Mouse (Mus musculus) thymus, postnatal 36 days (tissue): ENCODE data around the gene Rab13.
"Not testable (repeated sequence)": the region's sequence is repeated elsewhere in the genome, so short reads cannot be mapped to it uniquely, and the experiment has no call there.

ENCODE experiments used
- DNase-seq, 2 experiments: peaks; one replicate each; pipeline ENCODE4 v3.0.0; 2022; ENCODE audit warnings: mixed read lengths in 2 of 2

The Rab13 gene

GRCm38 (mm10) chr3:90231075-90231474 lies 17.6 kb downstream of the Rab13 start:
- no peak for DNase-seq

DNA sequence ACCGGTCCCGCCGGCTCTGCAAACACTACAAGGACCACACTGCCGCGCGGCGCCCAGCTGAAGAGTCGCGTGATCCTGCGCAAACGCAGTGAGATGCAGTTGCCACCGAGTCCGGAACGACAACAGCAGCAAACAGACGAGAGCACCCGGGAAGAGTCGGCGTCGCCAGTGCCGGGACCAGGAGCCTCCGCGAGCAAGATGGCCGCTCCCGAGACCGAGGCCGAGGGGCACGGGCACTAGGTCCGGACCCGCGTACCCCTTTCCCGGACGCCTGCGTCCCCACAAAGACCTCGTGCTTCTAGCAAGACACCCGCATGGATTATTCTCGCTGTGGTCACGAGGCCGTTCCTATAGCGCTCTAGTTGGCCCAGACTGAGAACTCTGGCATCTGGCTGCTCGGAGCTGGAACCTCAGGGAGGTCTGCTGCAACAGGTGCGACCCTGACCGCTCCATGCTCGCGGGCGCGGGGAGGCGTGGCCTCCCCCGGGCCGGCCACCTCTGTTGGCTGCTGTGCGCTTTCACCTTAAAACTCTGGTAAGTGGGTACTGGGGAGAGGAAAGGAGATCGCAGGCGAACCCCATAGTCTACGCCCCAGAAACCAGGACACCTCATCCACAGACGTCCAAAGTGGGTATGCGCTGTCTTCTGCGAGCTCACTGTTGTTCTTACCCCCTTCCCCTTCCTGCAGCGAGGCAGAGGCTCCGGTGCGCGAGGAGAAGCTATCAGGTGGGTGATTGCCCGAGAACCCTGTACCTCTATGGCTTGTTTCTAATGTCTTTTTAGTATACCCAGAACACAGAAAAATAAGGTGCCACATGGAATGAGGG lies 18.2 kb downstream of the Rab13 start, which contains the start of gene Jtb:
Gene Jtb (plus strand): TSS at position 91 of the 827 bp plus-strand sequence.
- peak; percentile 90 to 93 for DNase-seq

DNA sequence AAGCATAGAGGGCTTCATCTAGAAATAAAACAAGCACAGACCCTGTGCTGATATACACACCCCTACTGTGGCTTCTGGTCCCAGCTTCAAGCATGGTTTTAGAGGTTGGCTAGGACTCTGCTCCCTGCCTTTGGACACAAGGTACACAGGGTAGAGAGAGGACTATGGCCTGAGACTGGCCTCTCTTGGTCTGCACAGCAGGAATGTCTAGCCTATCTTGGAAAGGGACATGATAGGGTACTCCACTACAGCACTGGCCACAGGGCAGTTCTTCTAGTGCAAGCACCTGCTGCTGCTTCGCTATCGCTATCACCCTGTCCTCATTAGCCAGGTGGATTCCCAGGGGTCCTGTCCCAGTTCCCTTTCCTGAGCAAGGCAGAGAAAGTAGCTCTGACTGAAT lies 27.8 kb downstream of the Rab13 start:
- DNase-seq = no peak

DNA sequence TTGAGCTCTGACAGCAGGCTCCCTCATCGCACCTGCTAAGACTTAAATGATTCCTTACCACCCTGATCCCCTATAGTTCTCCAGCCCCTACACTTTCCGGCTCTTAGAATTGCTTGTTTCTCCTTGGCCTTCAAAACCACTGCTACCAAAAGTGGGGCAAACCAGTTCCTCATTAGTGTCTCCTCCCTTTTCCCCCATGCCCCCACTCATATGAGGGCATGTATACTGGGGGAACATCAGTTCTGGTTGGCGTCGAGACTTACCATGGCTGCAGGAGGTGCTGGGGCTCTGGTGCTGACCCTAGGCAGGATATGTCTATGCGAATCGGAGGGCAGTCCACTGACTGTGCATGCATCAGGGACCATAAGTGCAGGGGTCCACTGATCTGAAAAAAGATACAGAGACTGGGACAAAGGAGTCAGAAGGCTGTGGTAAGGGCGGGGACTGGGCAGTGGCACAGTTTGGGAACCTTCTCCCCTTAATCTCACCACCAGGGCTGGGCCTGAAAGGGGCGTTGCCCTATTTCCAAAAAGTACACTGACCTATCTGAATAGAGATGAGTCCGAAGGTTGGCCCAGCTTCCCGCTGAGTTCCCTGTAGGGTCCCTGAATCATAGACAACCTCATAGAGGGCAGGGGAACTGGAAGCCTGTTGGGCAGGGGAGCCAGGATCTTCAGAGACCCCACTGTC lies 28.3 kb downstream of the Rab13 start:
- no peak for DNase-seq

- no peak for DNase-seq
Measured at GRCm38 (mm10) chr3:90242984-90243775, 29.7 kb downstream of the Rab13 start, which contains the start of gene Creb3l4. Gene Creb3l4, minus strand, starts transcription at chr3:90243512.

- DNase-seq = no peak
Measured at GRCm38 (mm10) chr3:90245406-90245805, 31.9 kb downstream of the Rab13 start.

GRCm38 (mm10) chr3:90247630-90247959 lies 34.1 kb downstream of the Rab13 start:
- no peak for DNase-seq

DNA sequence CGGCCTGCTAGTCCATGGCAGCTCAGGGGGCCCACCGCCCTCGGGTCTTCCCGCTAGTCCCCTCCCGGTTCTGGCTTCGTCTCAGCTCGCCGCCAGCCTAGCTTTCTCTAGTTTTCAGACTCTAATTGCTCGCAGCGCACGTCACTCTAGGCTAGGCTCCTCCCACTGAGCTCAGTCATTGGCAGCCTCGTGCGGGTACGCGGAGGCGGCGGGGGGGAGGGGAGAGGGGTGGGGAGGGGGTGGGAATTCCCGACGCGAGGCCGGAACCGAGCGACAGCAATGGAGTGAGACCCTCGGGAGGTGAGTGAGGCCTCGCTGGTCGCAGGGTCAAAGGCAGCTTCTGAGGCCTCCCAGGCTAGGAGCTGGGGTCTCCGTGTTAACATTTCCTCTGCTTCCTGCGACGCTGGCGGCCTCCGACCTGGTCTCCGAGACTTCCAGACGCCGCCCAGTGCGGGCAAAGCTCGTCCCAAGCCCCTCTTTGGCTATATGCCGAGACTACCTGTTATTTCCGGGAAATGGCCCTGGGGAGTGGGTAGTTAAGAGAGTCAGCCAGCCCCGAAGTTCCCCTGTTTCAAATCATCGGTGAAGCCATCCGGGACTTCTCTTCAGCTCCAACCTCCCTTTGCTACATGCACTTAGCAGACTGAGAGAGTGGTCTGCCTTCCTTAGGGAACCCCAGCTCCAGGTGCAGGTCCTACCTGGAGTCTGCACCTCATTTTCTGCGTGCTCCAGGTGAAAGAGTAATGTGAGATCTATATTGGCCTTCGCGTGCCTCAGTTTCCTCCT lies 34.7 kb downstream of the Rab13 start, which contains the start of gene Slc39a1:
Gene Slc39a1 (plus strand): TSS at position 213 of the 786 bp plus-strand sequence.
- DNase-seq = peak; percentile 88 to 94

GRCm38 (mm10) chr3:90248746-90249100 lies 35.2 kb downstream of the Rab13 start:
- DNase-seq = peak; percentile 25 to 47

DNA sequence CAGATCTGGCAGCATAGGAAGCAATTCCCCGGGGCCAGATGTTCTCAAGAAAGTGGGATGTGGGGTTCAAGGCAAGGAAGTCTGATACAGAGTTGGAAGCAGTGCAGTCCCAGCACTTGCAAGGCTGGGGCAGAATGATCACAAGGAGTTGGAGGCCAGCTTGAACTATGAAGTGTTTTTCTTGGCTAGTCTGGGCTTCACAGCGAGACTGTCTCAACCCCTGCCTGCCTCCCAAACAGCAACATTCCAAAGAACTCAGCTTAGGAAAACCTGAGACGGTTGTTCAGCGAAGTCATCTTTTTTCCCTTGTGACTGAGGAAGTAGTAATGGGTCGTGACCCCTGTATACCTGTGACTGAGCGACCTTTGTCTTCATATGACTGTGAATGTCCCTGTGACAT lies 37.3 kb downstream of the Rab13 start:
- DNase-seq = no peak

DNA sequence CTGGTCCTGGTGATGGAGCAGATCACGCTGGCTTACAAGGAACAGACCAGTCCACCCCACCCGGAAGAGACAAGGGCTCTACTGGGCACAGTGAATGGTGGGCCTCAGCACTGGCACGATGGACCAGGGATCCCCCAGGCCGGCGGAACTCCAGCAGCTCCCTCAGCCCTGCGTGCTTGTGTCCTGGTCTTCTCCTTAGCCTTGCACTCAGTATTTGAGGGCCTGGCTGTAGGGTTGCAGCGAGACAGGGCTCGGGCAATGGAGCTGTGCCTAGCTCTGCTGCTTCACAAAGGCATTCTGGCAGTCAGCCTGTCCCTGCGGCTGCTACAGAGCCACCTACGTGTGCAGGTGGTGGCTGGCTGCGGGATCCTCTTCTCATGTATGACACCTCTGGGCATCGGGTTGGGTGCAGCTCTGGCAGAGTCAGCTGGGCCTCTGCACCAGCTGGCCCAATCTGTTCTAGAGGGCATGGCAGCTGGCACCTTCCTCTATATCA lies 38.3 kb downstream of the Rab13 start:
- DNase-seq = not testable (repeated sequence)

DNA sequence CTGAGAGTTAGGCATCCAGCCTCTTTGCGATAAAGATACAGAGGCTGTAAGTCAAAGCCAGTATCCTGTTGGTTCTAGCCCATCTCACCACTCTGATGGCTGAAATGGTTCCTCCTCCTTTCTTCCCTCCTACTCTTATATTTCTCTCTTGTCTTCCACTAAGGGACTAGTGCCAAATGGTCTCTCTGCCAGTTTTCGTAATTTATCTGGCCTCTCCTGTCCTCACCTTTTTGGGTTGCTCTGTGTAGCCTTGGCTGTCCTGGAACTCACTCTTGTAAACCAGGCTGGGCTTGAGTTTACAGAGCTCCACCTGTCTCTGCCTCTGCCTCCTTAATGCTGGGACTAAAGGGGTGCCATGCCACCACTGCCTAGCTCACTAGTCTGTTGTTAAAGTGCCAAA lies 39.2 kb downstream of the Rab13 start:
- DNase-seq = not testable (repeated sequence)

DNA sequence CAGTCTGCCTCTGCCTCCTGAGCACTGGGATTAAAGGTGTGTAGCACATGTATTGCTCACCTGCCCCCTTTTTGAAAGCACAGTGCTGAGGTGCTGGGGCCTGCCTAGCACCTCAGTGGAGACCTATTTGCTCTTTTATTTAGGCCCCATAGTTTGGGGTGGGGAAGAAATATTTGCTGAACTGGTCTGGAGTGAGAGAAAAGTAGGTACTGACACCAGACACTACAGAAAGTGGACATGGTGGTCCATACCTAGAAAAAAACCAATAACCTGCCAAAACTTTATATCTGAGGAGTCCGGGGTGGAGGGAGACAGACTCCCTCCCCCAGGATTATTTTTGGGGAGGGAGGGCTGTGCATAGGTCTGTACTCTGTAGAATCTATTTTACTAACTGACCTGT lies 39.7 kb downstream of the Rab13 start:
- DNase-seq = not testable (repeated sequence)

DNA sequence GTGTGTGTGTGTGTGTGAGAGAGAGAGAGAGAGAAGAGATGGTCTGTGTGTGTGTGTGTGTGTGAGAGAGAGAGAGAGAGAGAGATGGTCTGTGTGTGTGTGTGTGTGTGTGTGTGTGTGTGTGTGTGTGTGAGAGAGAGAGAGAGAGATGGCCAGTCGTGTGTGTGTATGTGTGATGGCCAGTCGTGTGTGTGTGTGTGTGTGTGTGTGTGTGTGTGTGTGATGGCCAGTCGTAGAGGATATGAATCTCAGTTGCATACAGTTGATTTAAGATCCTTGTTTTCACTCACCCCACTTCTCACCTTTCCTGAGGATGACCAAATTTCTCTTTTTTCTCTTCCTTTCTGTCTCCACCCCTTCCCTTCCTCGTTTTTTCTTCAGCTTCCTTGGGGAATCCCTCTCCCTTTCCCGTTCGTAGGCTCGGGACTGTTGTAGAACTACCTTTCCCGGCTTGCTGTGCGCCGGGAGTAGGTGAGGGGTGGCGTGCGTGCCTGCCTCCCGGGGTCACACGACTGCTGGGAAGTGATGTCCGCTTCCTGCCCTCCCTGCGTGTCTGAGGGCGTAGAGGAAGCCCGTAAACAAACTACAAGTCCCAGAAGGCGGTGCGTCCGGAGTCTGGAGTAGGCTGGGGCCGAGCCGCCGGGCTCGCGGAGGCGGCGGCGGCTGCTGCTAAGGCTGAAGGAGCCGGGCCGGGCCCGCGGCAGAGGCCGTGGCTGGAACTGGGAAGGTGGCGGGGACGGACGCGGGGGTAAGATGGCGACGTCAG lies 40.3 kb downstream of the Rab13 start, which contains the start of gene Crtc2:
Gene Crtc2 (plus strand): TSS at position 511 of the 766 bp plus-strand sequence.
- peak; percentile 90 to 95 for DNase-seq

- DNase-seq = peak in 1 of 2 experiments; percentile 26
Measured at GRCm38 (mm10) chr3:90254419-90255193, 41.1 kb downstream of the Rab13 start.

DNA sequence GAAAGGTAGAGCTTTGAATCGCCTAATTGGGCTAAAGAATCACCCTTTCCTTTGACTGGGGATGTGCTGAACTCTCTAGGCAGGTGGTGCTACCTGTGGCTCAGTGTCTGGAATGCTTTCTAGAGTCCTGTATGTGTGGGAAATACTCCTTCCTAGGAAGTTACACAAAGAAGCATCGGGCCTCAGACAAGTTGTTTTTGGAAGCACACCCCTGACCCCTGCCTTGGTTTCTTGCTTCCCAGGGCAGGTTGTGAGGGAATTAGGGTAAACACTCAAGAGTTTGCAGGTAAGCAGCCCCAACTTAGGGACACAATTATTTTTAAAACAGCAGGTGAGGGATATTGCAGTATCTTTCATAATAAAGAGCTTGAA lies 41.7 kb downstream of the Rab13 start:
- DNase-seq = no peak

DNA sequence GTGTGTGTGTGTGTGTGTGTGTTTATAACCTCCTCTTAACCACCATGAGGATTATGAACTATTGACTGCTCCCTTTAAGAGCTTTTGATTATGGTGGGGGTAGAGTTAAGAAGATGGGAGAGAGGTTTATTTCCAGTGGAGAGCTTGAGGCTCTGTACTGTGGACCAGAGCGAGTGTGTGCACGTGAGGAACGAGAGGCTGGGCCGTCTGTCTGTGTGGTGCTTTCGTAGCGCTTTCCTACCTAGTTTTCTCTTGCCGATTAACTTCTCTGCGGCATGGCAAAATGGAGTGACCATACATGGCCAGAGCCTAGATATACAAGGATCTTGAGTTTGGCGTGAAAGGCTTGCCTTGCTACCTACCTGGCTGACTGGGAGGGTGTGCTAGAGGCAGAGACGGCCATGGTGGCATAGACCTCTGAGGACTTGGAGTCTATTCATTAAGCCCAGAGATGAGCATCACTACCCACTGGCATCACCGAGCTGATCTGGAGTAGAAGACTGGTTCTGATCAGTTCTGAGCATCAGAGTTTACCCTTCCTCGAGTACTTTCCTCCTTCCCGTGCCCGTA lies 42.4 kb downstream of the Rab13 start:
- no peak for DNase-seq

- no peak for DNase-seq
Measured at GRCm38 (mm10) chr3:90256731-90257530, 43.4 kb downstream of the Rab13 start.

GRCm38 (mm10) chr3:90258521-90258920 lies 45.0 kb downstream of the Rab13 start:
- DNase-seq = no peak
